Mouse (Mus musculus): ENCODE results near the gene Thsd4. TPM values are rescaled to one million over a fixed set of nuclear protein-coding genes. Genes with fewer than 3 reads are reported as not detected.

Gene Thsd4
- polyA plus RNA-seq, 1 experiment from 2014 or later, result 11.4 TPM

DNA sequence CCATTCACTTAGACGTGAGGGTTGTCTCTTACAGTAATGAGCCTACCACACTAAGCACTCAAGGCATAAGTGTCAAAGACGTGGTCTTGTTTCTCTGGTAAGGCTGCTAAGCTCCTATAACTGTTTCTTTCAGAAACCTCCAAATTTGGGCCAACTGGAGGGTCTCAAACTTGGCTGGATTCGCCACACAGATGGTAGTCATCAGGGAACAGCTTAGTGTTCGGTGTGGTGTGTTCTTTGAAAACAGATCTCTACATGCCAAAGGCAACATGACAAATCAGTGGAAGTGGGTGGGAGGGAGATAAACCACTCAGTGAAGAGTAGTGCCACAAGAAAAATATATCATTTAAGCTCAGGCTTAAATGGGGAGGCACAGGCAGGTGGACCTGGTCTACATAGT lies 191.9 kb downstream of the Thsd4 start:
- Histone ChIP-seq H3K4me3 (ENCODE audit: low read depth, low read length) (no peak overlapping the region), H3K4me2 (replicated peaks; ENCODE audit: low read depth) (no peak overlapping the region), H3K27me3 (replicated peaks; ENCODE audit: control insufficient read depth, insufficient read depth, low read length) (no peaks in the 10 kb centered on the region), H3K4me1 (replicated peaks; ENCODE audit: control insufficient read depth, insufficient read depth, low read length) (no peaks in the 10 kb centered on the region), H3K27ac (ENCODE audit: low read depth, low read length) (no peak overlapping the region), H3K9me3 (ENCODE audit: control insufficient read depth) (no peaks in the 10 kb centered on the region), H3K9ac (ENCODE audit: low read depth, low read length) (no peak overlapping the region), H3K36me3 (ENCODE audit: control insufficient read depth, insufficient read depth) (no peaks in the 10 kb centered on the region)
- 89% methylated on average over 4 of the region's 4 CpGs for WGBS
- ATAC-seq, result no peak
- no peak for TF ChIP-seq CTCF (IDR thresholded peaks at IDR 0.05; ENCODE audit: low read depth)

DNA sequence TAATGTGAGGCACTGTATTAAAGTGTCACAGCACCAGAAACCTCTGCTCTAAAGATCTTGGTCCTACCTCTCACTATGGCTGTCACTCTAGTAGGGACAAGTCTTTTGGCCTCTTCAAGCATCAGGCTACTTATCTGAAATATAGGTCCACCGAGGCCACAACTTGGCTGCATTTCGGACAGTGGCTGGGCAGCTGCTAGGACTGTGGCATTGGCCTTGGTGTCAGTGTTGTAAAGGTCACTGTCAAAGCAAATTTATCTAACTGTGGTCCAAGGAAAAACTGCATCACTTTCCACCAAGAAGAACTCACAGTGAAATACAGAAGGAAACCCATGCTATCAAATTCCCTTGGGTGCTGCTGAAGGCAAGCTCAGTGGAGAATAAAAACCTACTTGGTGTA lies 197.1 kb downstream of the Thsd4 start:
- ATAC-seq, result no peak
- Histone ChIP-seq H3K9ac (ENCODE audit: low read depth, low read length) (no peak overlapping the region), H3K4me1 (replicated peaks; ENCODE audit: control insufficient read depth, insufficient read depth, low read length) (0 out of 2 replicates have a peak, but pooled peaks cover 4% of the 10 kb centered on the region), H3K27me3 (replicated peaks; ENCODE audit: control insufficient read depth, insufficient read depth, low read length) (no peaks in the 10 kb centered on the region), H3K9me3 (ENCODE audit: control insufficient read depth) (no peaks in the 10 kb centered on the region), H3K4me3 (ENCODE audit: low read depth, low read length) (no peak overlapping the region), H3K36me3 (ENCODE audit: control insufficient read depth, insufficient read depth) (no peaks in the 10 kb centered on the region), H3K27ac (ENCODE audit: low read depth, low read length) (no peak overlapping the region), H3K4me2 (replicated peaks; ENCODE audit: low read depth) (no peak overlapping the region)
- 91% methylated on average over 2 of the region's 2 CpGs for WGBS
- TF ChIP-seq CTCF (IDR thresholded peaks at IDR 0.05; ENCODE audit: low read depth), result no peak

DNA sequence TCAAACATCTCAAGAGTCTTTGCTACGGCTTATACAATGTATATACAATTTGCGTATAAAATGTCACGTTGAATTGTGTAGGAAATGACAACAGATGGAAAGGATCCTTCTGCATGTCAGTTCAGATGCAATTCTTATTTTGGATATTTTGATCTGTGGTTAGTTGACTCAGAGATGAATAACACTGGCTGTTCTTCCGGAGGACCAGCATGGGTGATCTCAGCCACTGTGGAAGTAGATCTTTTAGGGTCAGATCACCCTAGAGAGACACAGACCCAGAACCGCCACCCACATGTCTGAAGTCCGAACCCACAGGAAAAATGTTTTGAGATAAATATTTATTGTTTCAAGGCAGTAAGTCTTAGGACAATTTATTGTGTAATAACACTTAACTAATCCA lies 198.4 kb downstream of the Thsd4 start:
- H3K9me3 ChIP-seq (ENCODE audit: control insufficient read depth), result no peaks in the 10 kb centered on the region
- H3K4me2 ChIP-seq (replicated peaks; ENCODE audit: low read depth), result no peak overlapping the region
- no peak overlapping the region for H3K9ac ChIP-seq (ENCODE audit: low read depth, low read length)
- no peaks in the 10 kb centered on the region for H3K36me3 ChIP-seq (ENCODE audit: control insufficient read depth, insufficient read depth)
- H3K27ac ChIP-seq (ENCODE audit: low read depth, low read length), result 0 out of 2 replicates have a peak overlapping the region, but pooled peaks have one; percentile 54
- peaks cover 7% of the 10 kb centered on the region; the same call in 1 of the 2 replicates for H3K4me1 ChIP-seq (replicated peaks; ENCODE audit: control insufficient read depth, insufficient read depth, low read length)
- TF ChIP-seq CTCF (IDR thresholded peaks at IDR 0.05; ENCODE audit: low read depth), result no peak
- H3K27me3 ChIP-seq (replicated peaks; ENCODE audit: control insufficient read depth, insufficient read depth, low read length), result no peaks in the 10 kb centered on the region
- no peak overlapping the region for H3K4me3 ChIP-seq (ENCODE audit: low read depth, low read length)
- ATAC-seq, result no peak
- WGBS, result 71% methylated on average over 6 of the region's 6 CpGs

DNA sequence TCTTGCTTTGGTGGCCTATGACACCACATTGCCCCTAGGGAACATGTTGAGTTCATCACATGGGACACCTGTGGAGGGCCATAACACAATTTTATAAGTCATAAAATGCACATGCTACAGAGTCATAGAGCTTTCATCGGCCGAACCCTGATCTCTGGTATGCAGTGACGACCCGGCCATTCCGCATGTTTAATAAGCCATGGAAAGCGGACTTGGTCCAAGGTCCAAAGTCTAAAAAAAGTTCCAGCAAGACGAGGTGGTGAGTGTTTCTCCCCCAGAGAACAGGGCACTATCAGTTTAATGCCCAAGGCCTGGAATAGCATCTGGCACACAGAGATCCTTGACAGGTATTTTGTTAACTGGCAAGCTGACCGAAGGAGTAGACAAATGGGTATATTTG lies 204.6 kb downstream of the Thsd4 start:
- ATAC-seq, result peak; percentile 91
- Histone ChIP-seq H3K4me2 (replicated peaks; ENCODE audit: low read depth) (no peak overlapping the region), H3K27ac (ENCODE audit: low read depth, low read length) (peak overlapping the region; percentile 88), H3K36me3 (ENCODE audit: control insufficient read depth, insufficient read depth) (no peaks in the 10 kb centered on the region), H3K9ac (ENCODE audit: low read depth, low read length) (no peak overlapping the region), H3K9me3 (ENCODE audit: control insufficient read depth) (no peaks in the 10 kb centered on the region), H3K27me3 (replicated peaks; ENCODE audit: control insufficient read depth, insufficient read depth, low read length) (no peaks in the 10 kb centered on the region), H3K4me1 (replicated peaks; ENCODE audit: control insufficient read depth, insufficient read depth, low read length) (peaks cover 40% of the 10 kb centered on the region), H3K4me3 (ENCODE audit: low read depth, low read length) (no peak overlapping the region)
- WGBS, result 38% methylated on average over 8 of the region's 8 CpGs
- no peak for TF ChIP-seq CTCF (IDR thresholded peaks at IDR 0.05; ENCODE audit: low read depth)

- Histone ChIP-seq H3K4me1 (replicated peaks; ENCODE audit: control insufficient read depth, insufficient read depth, low read length) (peaks cover 40% of the 10 kb centered on the region), H3K9me3 (ENCODE audit: control insufficient read depth) (no peaks in the 10 kb centered on the region), H3K36me3 (ENCODE audit: control insufficient read depth, insufficient read depth) (no peaks in the 10 kb centered on the region), H3K27ac (ENCODE audit: low read depth, low read length) (peak overlapping the region; percentile 88), H3K9ac (ENCODE audit: low read depth, low read length) (no peak overlapping the region), H3K4me2 (replicated peaks; ENCODE audit: low read depth) (no peak overlapping the region), H3K27me3 (replicated peaks; ENCODE audit: control insufficient read depth, insufficient read depth, low read length) (no peaks in the 10 kb centered on the region), H3K4me3 (ENCODE audit: low read depth, low read length) (no peak overlapping the region)
- TF ChIP-seq CTCF (IDR thresholded peaks at IDR 0.05; ENCODE audit: low read depth), result no peak
- 53% methylated on average over 5 of the region's 5 CpGs for WGBS
- ATAC-seq, result no peak
These were observed 205.3 kb downstream of the Thsd4 start for GRCm38 (mm10) chr9:60316510-60316909.

DNA sequence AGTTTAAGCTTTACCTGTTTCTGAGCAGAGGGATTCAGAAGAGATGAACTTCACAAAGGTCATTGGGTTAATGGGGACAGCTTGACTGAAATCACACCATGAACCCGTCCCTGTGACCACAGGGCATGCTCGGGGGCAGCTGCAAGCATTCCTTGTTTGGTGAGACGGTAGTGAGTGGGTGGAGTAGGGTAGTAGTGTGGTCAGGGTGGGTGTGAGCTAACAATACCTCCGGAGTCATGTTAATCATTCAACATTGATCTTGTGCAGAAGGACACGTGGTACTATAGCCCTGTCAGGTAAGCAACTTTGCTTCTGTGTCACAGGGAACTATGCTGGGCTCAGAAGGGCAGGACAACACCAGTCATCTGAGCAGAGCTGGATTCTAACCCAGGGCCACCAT lies 206.3 kb downstream of the Thsd4 start:
- peaks cover 43% of the 10 kb centered on the region for H3K4me1 ChIP-seq (replicated peaks; ENCODE audit: control insufficient read depth, insufficient read depth, low read length)

DNA sequence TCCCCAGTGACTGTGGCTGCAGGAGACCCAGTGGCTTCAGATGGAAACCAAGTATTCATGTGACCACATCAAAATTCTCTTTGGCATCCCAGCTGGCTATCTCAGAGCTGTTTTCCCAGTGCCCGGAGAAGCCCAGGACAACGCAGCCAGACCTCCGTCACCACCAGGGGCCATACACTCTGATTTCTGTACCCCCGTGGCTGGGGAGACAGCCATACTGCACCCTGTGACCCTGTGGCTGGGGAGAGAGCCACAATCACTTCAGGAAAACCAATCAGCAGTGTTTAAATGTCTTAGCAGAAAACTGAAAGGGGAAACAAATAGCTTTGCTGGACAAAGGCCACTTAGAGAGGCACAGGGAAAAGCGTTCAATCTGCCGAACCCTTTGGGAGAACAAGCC lies 208.2 kb downstream of the Thsd4 start:
- ATAC-seq, result no peak
- Histone ChIP-seq H3K27ac (ENCODE audit: low read depth, low read length) (peak overlapping the region; percentile 31; the same call in 1 of the 2 replicates), H3K4me2 (replicated peaks; ENCODE audit: low read depth) (no peak overlapping the region), H3K27me3 (replicated peaks; ENCODE audit: control insufficient read depth, insufficient read depth, low read length) (no peaks in the 10 kb centered on the region), H3K36me3 (ENCODE audit: control insufficient read depth, insufficient read depth) (no peaks in the 10 kb centered on the region), H3K9ac (ENCODE audit: low read depth, low read length) (no peak overlapping the region), H3K9me3 (ENCODE audit: control insufficient read depth) (no peaks in the 10 kb centered on the region), H3K4me3 (ENCODE audit: low read depth, low read length) (no peak overlapping the region), H3K4me1 (replicated peaks; ENCODE audit: control insufficient read depth, insufficient read depth, low read length) (peaks cover 48% of the 10 kb centered on the region)
- TF ChIP-seq CTCF (IDR thresholded peaks at IDR 0.05; ENCODE audit: low read depth), result no peak
- 54% methylated on average over 6 of the region's 6 CpGs for WGBS

More for the DNA sequence above, 206.3 kb downstream of the Thsd4 start:
- Histone ChIP-seq H3K27me3 (replicated peaks; ENCODE audit: control insufficient read depth, insufficient read depth, low read length) (no peaks in the 10 kb centered on the region), H3K9me3 (ENCODE audit: control insufficient read depth) (no peaks in the 10 kb centered on the region), H3K27ac (ENCODE audit: low read depth, low read length) (peak overlapping the region; percentile 88), H3K9ac (ENCODE audit: low read depth, low read length) (no peak overlapping the region), H3K4me3 (ENCODE audit: low read depth, low read length) (no peak overlapping the region), H3K36me3 (ENCODE audit: control insufficient read depth, insufficient read depth) (no peaks in the 10 kb centered on the region), H3K4me2 (replicated peaks; ENCODE audit: low read depth) (peak overlapping the region; percentile 9; the same call in 1 of the 2 replicates)
- TF ChIP-seq CTCF (IDR thresholded peaks at IDR 0.05; ENCODE audit: low read depth), result no peak
- WGBS, result 32% methylated on average over 5 of the region's 5 CpGs
- peak; percentile 72 for ATAC-seq
